In genomic region chr2:52320175-52320574, GRCm38 (mm10) we compare ENCODE assay signal across 20 mouse cellular contexts. TPM values are rescaled to one million over a fixed set of nuclear protein-coding genes. Genes with fewer than 3 reads are reported as not detected.
DNase-seq lines count a peak whose midpoint lies in the region; ATAC-seq and TF ChIP-seq lines count a peak whose summit lies in the region.
"Had no signal": no experiment of that assay in that cellular context is flagged by ENCODE, and none has a peak within 500 bp of the region (broad histone marks: within the 10 kb centered on the region; RNA-seq: fewer than 3 reads in every experiment).

No protein-coding gene starts in this region.

- ATAC-seq in kidney, embryonic 14.5 days (ENCODE audit: low FRiP score, low TSS enrichment): peak; percentile 83; the same call in 1 of the 2 replicates
- peak; percentile 77; the same call in 1 of the 2 replicates for ATAC-seq in kidney, embryonic 16.5 days (ENCODE audit: low FRiP score, low TSS enrichment)
- ATAC-seq: forebrain, embryonic 13.5 days; forebrain, embryonic 15.5 days had no signal

- TF ChIP-seq POLR2A in embryonic fibroblast, embryonic 13.5 days (IDR thresholded peaks at IDR 0.05; ENCODE audit: low read depth, low read length): no peak

- H3K36me3 ChIP-seq in kidney, embryonic 14.5 days (ENCODE audit: control insufficient read depth, insufficient read depth, low read length): no peaks in the 10 kb centered on the region
- no peaks in the 10 kb centered on the region for H3K36me3 ChIP-seq in kidney, embryonic 16.5 days (ENCODE audit: insufficient read depth, low read length)
- H3K36me3 ChIP-seq: embryonic facial prominence, embryonic 13.5 days; embryonic facial prominence, embryonic 15.5 days; forebrain, embryonic 15.5 days had no signal

- H3K4me1 ChIP-seq in kidney, embryonic 14.5 days (ENCODE audit: control insufficient read depth, insufficient read depth, low read length): no peaks in the 10 kb centered on the region
- 0 out of 2 replicates have a peak, but pooled peaks cover 8% of the 10 kb centered on the region for H3K4me1 ChIP-seq in kidney, embryonic 16.5 days (ENCODE audit: insufficient read depth, low read length)
- peaks cover 9% of the 10 kb centered on the region for H3K4me1 ChIP-seq in embryonic fibroblast, embryonic 13.5 days (ENCODE audit: control insufficient read depth, insufficient read depth, low read length)
- H3K4me1 ChIP-seq: embryonic facial prominence, embryonic 13.5 days; embryonic facial prominence, embryonic 15.5 days; forebrain, embryonic 13.5 days; forebrain, embryonic 15.5 days had no signal

- no peak for TF ChIP-seq CTCF in embryonic fibroblast, embryonic 13.5 days (IDR thresholded peaks at IDR 0.05; ENCODE audit: borderline replicate concordance, insufficient read depth, low read length)

- WGBS in kidney, embryonic 14.5 days: 47% methylated on average over 2 of the region's 2 CpGs
- 58% methylated on average over 2 of the region's 2 CpGs for WGBS in kidney, embryonic 16.5 days

- no peak for DNase-seq in kidney, adult 18-20 months
- no peak for DNase-seq in kidney, postnatal 36 days
- no peak for DNase-seq in frontal cortex, adult 2 months (ENCODE audit: extremely low spot score in 1 of 2, low spot score in 1 of 2)
- DNase-seq: adrenal gland, adult 2 months; adrenal gland, postnatal 10 days; adrenal gland, postnatal 25 days; cerebellum, adult 11 months; cerebellum, adult 18-20 months; cerebellum, adult 8-10 months; cerebellum, adult 9-11 months; cerebellum, postnatal 14 days; cerebellum, postnatal 36 days; embryo, embryonic 11 days had no signal

- no peak overlapping the region for H3K4me2 ChIP-seq in kidney, embryonic 14.5 days (replicated peaks; ENCODE audit: low read depth, low read length)
- no peak overlapping the region for H3K4me2 ChIP-seq in kidney, embryonic 16.5 days (replicated peaks; ENCODE audit: low read depth, low read length)
- H3K4me2 ChIP-seq: embryonic facial prominence, embryonic 13.5 days; embryonic facial prominence, embryonic 15.5 days; forebrain, embryonic 13.5 days; forebrain, embryonic 15.5 days had no signal

- no peak overlapping the region for H3K27ac ChIP-seq in kidney, embryonic 14.5 days (ENCODE audit: low read depth, low read length)
- H3K27ac ChIP-seq in kidney, embryonic 16.5 days (ENCODE audit: low read length): no peak overlapping the region
- H3K27ac ChIP-seq in embryonic fibroblast, embryonic 13.5 days (ENCODE audit: insufficient read depth, low read length): peak overlapping the region; percentile 76
- H3K27ac ChIP-seq: embryonic facial prominence, embryonic 13.5 days; embryonic facial prominence, embryonic 15.5 days; forebrain, embryonic 13.5 days; forebrain, embryonic 15.5 days had no signal

- H3K9ac ChIP-seq in kidney, embryonic 14.5 days (ENCODE audit: low read depth, low read length): no peak overlapping the region
- H3K9ac ChIP-seq in kidney, embryonic 16.5 days (replicated peaks; ENCODE audit: low read length): no peak overlapping the region
- H3K9ac ChIP-seq: embryonic facial prominence, embryonic 13.5 days; embryonic facial prominence, embryonic 15.5 days; forebrain, embryonic 13.5 days; forebrain, embryonic 15.5 days had no signal

- H3K9me3 ChIP-seq in kidney, embryonic 14.5 days (ENCODE audit: control insufficient read depth, low read length): no peaks in the 10 kb centered on the region
- no peaks in the 10 kb centered on the region for H3K9me3 ChIP-seq in kidney, embryonic 16.5 days (ENCODE audit: low read length)
- H3K9me3 ChIP-seq: embryonic facial prominence, embryonic 13.5 days; embryonic facial prominence, embryonic 15.5 days; forebrain, embryonic 13.5 days; forebrain, embryonic 15.5 days had no signal

- H3K4me3 ChIP-seq in kidney, embryonic 14.5 days (ENCODE audit: low read length): no peak overlapping the region
- no peak overlapping the region for H3K4me3 ChIP-seq in kidney, embryonic 16.5 days (ENCODE audit: low read length)
- H3K4me3 ChIP-seq in embryonic fibroblast, embryonic 13.5 days (ENCODE audit: insufficient read depth, low read length): no peak overlapping the region
- H3K4me3 ChIP-seq: embryonic facial prominence, embryonic 13.5 days; embryonic facial prominence, embryonic 15.5 days; forebrain, embryonic 13.5 days; forebrain, embryonic 15.5 days had no signal

- H3K27me3 ChIP-seq in kidney, embryonic 14.5 days (ENCODE audit: control insufficient read depth, insufficient read depth, low read length): no peaks in the 10 kb centered on the region
- H3K27me3 ChIP-seq in kidney, embryonic 16.5 days (ENCODE audit: insufficient read depth, low read length): no peaks in the 10 kb centered on the region
- H3K27me3 ChIP-seq: embryonic facial prominence, embryonic 13.5 days; embryonic facial prominence, embryonic 15.5 days; forebrain, embryonic 13.5 days; forebrain, embryonic 15.5 days had no signal

RNA-seq across cellular contexts. Expression of gene Neb, which starts 58.1 kb away (rescaled TPM):
- 0.99 and 1.2 TPM in 2 replicates for polyA plus RNA-seq in kidney, embryonic 14.5 days (2014; fragmentation: Nextera tagmentation; extraction: Ambion mirVana)
- polyA plus RNA-seq in kidney, embryonic 16.5 days (2015; fragmentation: Nextera tagmentation; extraction: Ambion mirVana): 4.9 TPM in 2 replicates
- 0.53 and 1.1 TPM in 2 replicates for polyA plus RNA-seq in embryonic fibroblast, embryonic 13.5 days (2011; ENCODE audit: insufficient read length, low read depth, missing spikeins)
- 3.1 and 4.1 TPM in 2 replicates for polyA plus RNA-seq in frontal cortex, adult 2 months (2012; rRNA removed)
